Mouse (Mus musculus) ES-Bruce4 (cell line): Measurements from ENCODE around the gene Snap91. TPM values are rescaled to one million over a fixed set of nuclear protein-coding genes. Genes with fewer than 3 reads are reported as not detected.

ENCODE experiments used
- H3K27ac ChIP-seq: 2 replicates; pipeline ENCODE4 v1.5.1; 2012; ENCODE audit warnings: low read length, inconsistent platforms; ENCODE audit not compliant: insufficient read depth
- H3K27me3 ChIP-seq: 2 replicates; pipeline ENCODE4 v1.6.1; 2012; ENCODE audit warnings: mild to moderate bottlenecking, low read length, inconsistent platforms; ENCODE audit not compliant: control insufficient read depth, poor library complexity, insufficient read depth, severe bottlenecking
- H3K36me3 ChIP-seq: 2 replicates; pipeline ENCODE4 v1.6.1; 2012; ENCODE audit warnings: inconsistent platforms, mild to moderate bottlenecking, low read length, moderate library complexity; ENCODE audit not compliant: control insufficient read depth, poor library complexity, insufficient read depth, severe bottlenecking
- H3K4me1 ChIP-seq: one replicate; pipeline ENCODE4 v1.8.1; 2011; ENCODE audit warnings: low read length; ENCODE audit not compliant: control insufficient read depth, insufficient read depth
- H3K4me3 ChIP-seq: 2 replicates; pipeline ENCODE4 v1.5.1; 2011; ENCODE audit warnings: low read depth, mild to moderate bottlenecking, low read length
- H3K9ac ChIP-seq: 2 replicates; pipeline ENCODE4 v1.6.1; 2012; ENCODE audit warnings: low read depth, mild to moderate bottlenecking, inconsistent platforms; ENCODE audit not compliant: poor library complexity, severe bottlenecking
- H3K9me3 ChIP-seq: replicated peaks from 2 replicates; pipeline ENCODE4 v1.6.1; 2012; ENCODE audit warnings: mild to moderate bottlenecking, low read length, inconsistent platforms; ENCODE audit not compliant: control insufficient read depth, poor library complexity, insufficient read depth, severe bottlenecking
- CTCF ChIP-seq: IDR thresholded peaks from one replicate; pipeline ENCODE4 v1.8.1; 2011; ENCODE audit warnings: low read depth, low read length
- EP300 ChIP-seq: IDR thresholded peaks from 2 replicates; pipeline ENCODE4 v1.6.1; 2011; ENCODE audit warnings: low read depth, low read length; ENCODE audit not compliant: insufficient read depth
- POLR2A ChIP-seq: IDR thresholded peaks from one replicate; pipeline ENCODE4 v1.8.1; 2011; ENCODE audit warnings: low read length; ENCODE audit not compliant: insufficient read depth
- polyA plus RNA-seq: library from polyadenylated mRNA; stranded (reverse); fragments of >200 nt; gene quantifications from 2 replicates; pipeline ENCODE4 v1.2.4, GENCODE M21; 2011; ENCODE audit warnings: low read depth; ENCODE audit not compliant: missing spikeins, insufficient read depth, insufficient read length

The Snap91 gene
- polyA plus RNA-seq, 1 experiment: 4.5 TPM

DNA sequence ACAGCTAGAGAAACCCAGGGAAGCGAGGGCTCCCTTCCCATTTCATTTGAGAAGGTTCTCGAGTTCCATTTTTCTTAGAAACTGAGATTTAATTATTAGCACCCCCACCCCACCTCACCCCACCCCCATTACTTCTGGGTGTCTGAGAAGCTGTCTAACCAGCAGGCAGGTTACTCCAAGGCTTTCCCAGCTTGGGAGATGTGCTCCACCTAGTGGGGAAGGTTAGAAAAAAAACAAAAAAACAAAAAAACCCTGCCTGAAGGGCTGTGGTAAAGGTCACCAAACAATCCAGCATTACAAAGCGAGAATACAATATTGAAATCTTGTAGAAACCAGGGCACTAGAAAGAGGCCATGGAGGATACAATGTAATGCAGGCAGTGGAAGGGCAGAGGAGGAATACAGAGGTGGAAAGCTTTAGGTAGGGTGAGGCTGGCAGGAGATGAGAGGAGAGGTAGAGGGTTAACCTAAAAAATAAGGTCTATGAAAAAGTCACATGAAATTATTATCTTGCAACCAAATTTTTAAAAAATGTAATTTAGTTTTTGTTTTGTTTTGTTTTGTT is 79.8 kb downstream of the Snap91 start:
- Histone ChIP-seq H3K36me3 (no peaks in the 10 kb centered on the region), H3K9ac (no peak overlapping the region), H3K27me3 (no peaks in the 10 kb centered on the region), H3K4me3 (no peak overlapping the region), H3K4me1 (no peaks in the 10 kb centered on the region), H3K9me3 (no peaks in the 10 kb centered on the region), H3K27ac (no peak overlapping the region)
- TF ChIP-seq POLR2A (no peak), CTCF (peak; percentile 16), EP300 (no peak)

DNA sequence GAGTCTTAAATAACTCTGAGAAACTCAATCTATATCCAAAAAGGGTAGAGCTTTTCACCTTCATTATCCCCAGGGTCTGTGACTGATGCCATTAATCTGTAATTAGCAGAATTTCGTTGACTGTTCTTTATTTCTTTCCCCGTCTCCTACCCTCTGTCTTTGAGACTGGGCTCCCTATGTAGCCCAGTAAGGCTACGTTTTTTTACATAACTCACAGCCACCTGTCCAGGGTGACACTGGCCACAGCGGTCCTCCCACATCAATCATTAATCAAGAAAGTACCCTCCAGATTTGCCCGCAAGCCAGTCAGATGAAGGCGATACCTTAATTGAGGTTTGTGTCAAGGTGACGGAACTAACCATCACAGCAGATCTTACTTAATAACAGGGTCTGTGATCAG is 81.4 kb downstream of the Snap91 start:
- no peaks in the 10 kb centered on the region for H3K4me1 ChIP-seq
- no peak overlapping the region for H3K4me3 ChIP-seq
- no peaks in the 10 kb centered on the region for H3K9me3 ChIP-seq
- H3K27ac ChIP-seq: no peak overlapping the region
- H3K9ac ChIP-seq: no peak overlapping the region
- H3K36me3 ChIP-seq: no peaks in the 10 kb centered on the region
- no peak for TF ChIP-seq CTCF
- TF ChIP-seq POLR2A: no peak
- no peaks in the 10 kb centered on the region for H3K27me3 ChIP-seq

DNA sequence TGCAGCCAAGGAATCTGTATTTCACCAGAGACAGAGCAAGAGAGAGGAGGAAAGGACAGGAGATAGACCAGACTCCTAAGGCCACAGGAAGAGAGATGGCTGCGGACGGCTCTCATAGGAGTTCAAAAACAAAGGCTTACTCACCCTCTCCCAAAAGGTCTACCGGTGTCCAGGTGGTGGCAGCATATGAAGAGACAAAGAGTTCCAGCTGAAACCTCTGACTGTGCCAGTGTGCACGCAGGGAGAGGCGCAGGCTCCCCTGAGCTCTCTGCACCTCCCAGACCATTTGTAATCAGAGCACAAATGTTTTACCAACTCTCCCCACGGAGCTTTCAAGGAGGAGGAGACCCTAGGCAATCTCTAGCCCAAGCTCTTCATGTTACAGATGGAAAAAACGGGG is 81.8 kb downstream of the Snap91 start:
- no peaks in the 10 kb centered on the region for H3K4me1 ChIP-seq
- H3K27me3 ChIP-seq: no peaks in the 10 kb centered on the region
- H3K9me3 ChIP-seq: no peaks in the 10 kb centered on the region
- no peak overlapping the region for H3K4me3 ChIP-seq
- H3K27ac ChIP-seq: no peak overlapping the region
- no peak overlapping the region for H3K9ac ChIP-seq
- H3K36me3 ChIP-seq: no peaks in the 10 kb centered on the region
- TF ChIP-seq CTCF: peak; percentile 6
- no peak for TF ChIP-seq POLR2A

DNA sequence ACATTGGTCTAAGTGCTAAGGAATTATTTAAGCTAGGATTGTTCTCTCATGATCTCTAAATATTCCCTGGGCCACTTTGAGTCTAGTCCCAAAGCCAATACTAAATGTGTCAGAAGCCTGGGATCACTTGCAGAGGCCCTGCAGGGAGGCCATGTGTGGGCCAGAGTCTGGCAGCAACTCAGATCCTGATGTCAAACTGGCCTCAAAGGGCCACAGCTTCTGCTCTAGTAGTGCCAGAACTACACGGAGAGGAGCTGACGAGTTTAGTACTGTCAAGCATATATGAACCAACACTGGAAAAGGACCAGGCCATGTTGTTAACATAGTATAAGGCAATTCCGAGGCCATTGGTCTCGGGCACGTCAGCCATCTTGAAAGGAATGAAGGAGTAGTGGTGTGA is 82.3 kb downstream of the Snap91 start:
- TF ChIP-seq POLR2A (no peak), CTCF (no peak)
- H3K27ac ChIP-seq: no peak overlapping the region

DNA sequence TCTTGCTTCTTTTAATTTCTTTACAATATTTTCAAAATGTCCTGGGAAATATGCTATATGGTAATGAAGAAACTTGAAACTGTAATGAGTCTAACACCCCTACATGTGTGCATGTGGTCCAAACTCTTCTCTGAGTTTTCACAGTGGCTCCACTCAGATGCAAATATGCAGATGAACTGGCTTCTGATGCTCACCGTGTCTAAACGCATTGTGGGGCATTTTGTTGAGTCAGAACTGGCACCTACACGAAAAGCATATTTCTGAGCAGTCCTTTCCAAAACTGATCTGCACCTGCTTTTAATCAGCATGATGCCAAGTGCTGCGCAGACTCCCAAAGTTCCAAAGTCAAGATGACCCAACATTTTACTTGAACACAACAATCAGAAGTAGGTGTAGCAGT is 82.9 kb downstream of the Snap91 start:
- Histone ChIP-seq H3K36me3 (no peaks in the 10 kb centered on the region), H3K27ac (no peak overlapping the region), H3K9me3 (no peaks in the 10 kb centered on the region), H3K4me3 (no peak overlapping the region), H3K27me3 (no peaks in the 10 kb centered on the region), H3K9ac (no peak overlapping the region), H3K4me1 (no peaks in the 10 kb centered on the region)
- no peak for TF ChIP-seq POLR2A
- no peak for TF ChIP-seq CTCF
- TF ChIP-seq EP300: no peak

More for the DNA sequence above, 82.3 kb downstream of the Snap91 start:
- Histone ChIP-seq H3K9ac (no peak overlapping the region), H3K36me3 (no peaks in the 10 kb centered on the region), H3K27me3 (no peaks in the 10 kb centered on the region), H3K4me1 (no peaks in the 10 kb centered on the region), H3K4me3 (no peak overlapping the region), H3K9me3 (no peaks in the 10 kb centered on the region)

DNA sequence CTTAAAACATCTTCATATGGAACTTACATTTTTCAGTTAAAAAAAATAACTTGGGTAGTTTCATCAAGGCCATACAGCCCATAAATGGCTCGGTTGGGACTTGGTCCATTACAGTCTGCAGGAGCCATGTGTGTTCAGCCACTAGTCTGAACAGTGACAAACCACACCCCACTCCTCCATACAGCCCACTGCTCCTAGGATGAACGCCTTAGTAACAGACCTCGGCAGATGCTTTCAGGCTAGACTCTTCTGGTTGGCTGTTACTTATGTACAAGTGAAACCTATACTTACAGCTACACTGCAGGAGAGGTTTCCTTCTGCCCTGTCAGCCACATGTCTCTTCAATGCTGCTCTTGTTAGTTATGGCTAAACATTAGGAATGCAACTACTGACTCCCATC is 85.2 kb downstream of the Snap91 start:
- Histone ChIP-seq H3K27me3 (no peaks in the 10 kb centered on the region), H3K36me3 (no peaks in the 10 kb centered on the region), H3K27ac (no peak overlapping the region), H3K4me3 (no peak overlapping the region), H3K4me1 (no peaks in the 10 kb centered on the region), H3K9me3 (no peaks in the 10 kb centered on the region), H3K9ac (no peak overlapping the region)
- TF ChIP-seq CTCF (no peak), EP300 (no peak), POLR2A (no peak)
